Mouse (Mus musculus) CH12.LX (cell line): ENCODE results near the gene Chmp4b.

Experiments used
- CTCF ChIP-seq, 2 experiments: IDR thresholded peaks in 1 of 2; conservative IDR thresholded peaks in 1 of 2; 2 replicates each; pipeline ENCODE4 v1.5.1; 2011 to 2012; ENCODE audit warnings: low read depth in 2 of 2, low read length in 2 of 2, improper control_type of control experiment in 1 of 2, inconsistent platforms in 1 of 2, mild to moderate bottlenecking in 1 of 2, moderate library complexity in 1 of 2
- ELF1 ChIP-seq: IDR thresholded peaks from 2 replicates; pipeline ENCODE4 v1.6.1; 2014; ENCODE audit warnings: low read depth, mild to moderate bottlenecking, inconsistent platforms, low read length, improper control_type of control experiment
- GABPA ChIP-seq: IDR thresholded peaks from 2 replicates; pipeline ENCODE4 v1.6.1; 2012; ENCODE audit warnings: low read depth, low read length, improper control_type of control experiment, inconsistent platforms; ENCODE audit not compliant: insufficient replicate concordance
- HCFC1 ChIP-seq: IDR thresholded peaks from 2 replicates; pipeline ENCODE4 v1.6.1; 2012; ENCODE audit warnings: low read depth, mild to moderate bottlenecking, inconsistent platforms, low read length, improper control_type of control experiment
- MEF2A ChIP-seq: IDR thresholded peaks from 2 replicates; pipeline ENCODE4 v1.6.1; 2014; ENCODE audit warnings: low read depth, mild to moderate bottlenecking, inconsistent platforms, low read length, improper control_type of control experiment, borderline replicate concordance
- MXI1 ChIP-seq: IDR thresholded peaks from 2 replicates; pipeline ENCODE4 v1.6.1; 2011; ENCODE audit warnings: mild to moderate bottlenecking, low read depth, low read length, improper control_type of control experiment
- NELFE ChIP-seq: IDR thresholded peaks from 2 replicates; pipeline ENCODE4 v1.6.1; 2011; ENCODE audit warnings: low read depth, low read length, improper control_type of control experiment
- POLR2A ChIP-seq: IDR thresholded peaks from 2 replicates; pipeline ENCODE4 v1.6.1; 2011; ENCODE audit warnings: low read depth, mild to moderate bottlenecking, improper control_type of control experiment, low read length
- RAD21 ChIP-seq: IDR thresholded peaks from 2 replicates; pipeline ENCODE4 v1.6.1; 2011; ENCODE audit warnings: low read depth, mild to moderate bottlenecking, low read length, improper control_type of control experiment, moderate library complexity
- TCF12 ChIP-seq: IDR thresholded peaks from 2 replicates; pipeline ENCODE4 v1.6.1; 2014; ENCODE audit warnings: low read depth, mild to moderate bottlenecking, inconsistent platforms, low read length, improper control_type of control experiment
- ZC3H11A ChIP-seq: IDR thresholded peaks from 2 replicates; pipeline ENCODE4 v1.6.1; 2012; ENCODE audit warnings: low read depth, mild to moderate bottlenecking, inconsistent platforms, low read length, improper control_type of control experiment
- ZKSCAN1 ChIP-seq: IDR thresholded peaks from 2 replicates; pipeline ENCODE4 v1.6.1; 2012; ENCODE audit warnings: low read depth, inconsistent platforms, low read length, improper control_type of control experiment, borderline replicate concordance
- ZMIZ1 ChIP-seq: IDR thresholded peaks from 2 replicates; pipeline ENCODE4 v1.6.1; 2012; ENCODE audit warnings: low read depth, mild to moderate bottlenecking, inconsistent platforms, low read length, improper control_type of control experiment

DNA sequence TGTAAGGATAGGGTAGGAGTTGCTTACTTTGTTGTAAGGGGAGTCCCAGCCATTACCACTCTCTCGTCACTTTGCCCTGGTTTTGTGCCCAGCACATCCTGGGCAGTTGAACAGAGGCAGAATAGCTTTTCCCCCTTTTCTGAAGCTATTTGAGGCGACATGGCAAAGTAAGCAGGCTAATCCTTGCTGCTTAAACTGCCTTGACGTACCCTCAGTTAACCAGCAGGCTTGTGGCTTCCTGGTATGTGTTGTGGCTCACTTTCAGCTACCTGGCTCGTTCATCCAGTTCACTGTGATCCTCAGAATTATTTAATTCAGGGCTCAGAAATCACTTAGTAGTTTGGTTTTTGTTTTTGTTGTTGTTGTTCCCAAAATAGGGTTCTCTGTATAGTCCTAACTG lies 19.2 kb downstream of the Chmp4b start:
- TF ChIP-seq MXI1 (no peak), MEF2A (no peak), ZMIZ1 (no peak), ZKSCAN1 (no peak), CTCF (conservative IDR thresholded peaks at IDR 0.05 in 1 of 2, IDR thresholded peaks at IDR 0.05 in 1 of 2; ENCODE audit: low read depth in 2 of 2, low read length in 2 of 2) (no peak), ZC3H11A (no peak), ELF1 (no peak), POLR2A (no peak), HCFC1 (no peak), TCF12 (no peak), RAD21 (no peak), NELFE (no peak), GABPA (no peak)
